Mouse (Mus musculus) T-helper 17 cell (primary cell): ENCODE measurements around the gene Nr2f1.
"Not testable (repeated sequence)": the region's sequence is repeated elsewhere in the genome, so short reads cannot be mapped to it uniquely, and the experiment has no call there.

Source experiments
- in situ Hi-C, 2 experiments: fragments of 300-600 bp; cut with MboI, MseI; formaldehyde crosslinking; loops; 1 replicate in 1 of 2; 2 replicates in 1 of 2; pipeline ENCODE4 v1.15.1; 2025; ENCODE audit warnings: high pct_unique_total_duplicates in 2 of 2

Nr2f1 gene

GRCm38 (mm10) chr13:78199642-78200160 is at the start of gene Nr2f1:
TSS of gene Nr2f1 (minus strand) at chr13:78199757.
- in situ Hi-C loops = loop anchor here (10.0 to 25.0 kb wide), 4 partner anchors 295 to 1362 kb away; no protein-coding TSS in a partner anchor

GRCm38 (mm10) chr13:78221680-78222079 is 22.1 kb upstream of the Nr2f1 start:
- in situ Hi-C loops = no loop called here

GRCm38 (mm10) chr13:78220238-78220637 is 20.7 kb upstream of the Nr2f1 start:
- in situ Hi-C loops = not testable (repeated sequence)

- in situ Hi-C loops = no loop called here
These were observed 15.7 kb upstream of the Nr2f1 start for GRCm38 (mm10) chr13:78215223-78215622.

- in situ Hi-C loops = no loop called here
These were observed 13.6 kb upstream of the Nr2f1 start for GRCm38 (mm10) chr13:78213155-78213554.

- in situ Hi-C loops = no loop called here
These were observed 12.6 kb upstream of the Nr2f1 start for GRCm38 (mm10) chr13:78212111-78212510.

- in situ Hi-C loops = no loop called here
These were observed 11.9 kb upstream of the Nr2f1 start for GRCm38 (mm10) chr13:78211231-78212010.

- in situ Hi-C loops = no loop called here
These were observed 11.2 kb upstream of the Nr2f1 start for GRCm38 (mm10) chr13:78210748-78211089.

GRCm38 (mm10) chr13:78210029-78210747 is 10.6 kb upstream of the Nr2f1 start:
- in situ Hi-C loops = no loop called here

- in situ Hi-C loops = no loop called here
These were observed 10.1 kb upstream of the Nr2f1 start for GRCm38 (mm10) chr13:78209611-78210028.

GRCm38 (mm10) chr13:78208689-78209410 is 9.3 kb upstream of the Nr2f1 start:
- in situ Hi-C loops = no loop called here

GRCm38 (mm10) chr13:78207796-78208645 is 8.5 kb upstream of the Nr2f1 start:
- in situ Hi-C loops = no loop called here

- in situ Hi-C loops = no loop called here
These were observed 7.4 kb upstream of the Nr2f1 start for GRCm38 (mm10) chr13:78206891-78207430.

GRCm38 (mm10) chr13:78205426-78205825 is 5.9 kb upstream of the Nr2f1 start:
- in situ Hi-C loops = no loop called here

- in situ Hi-C loops = no loop called here
These were observed 3.9 kb upstream of the Nr2f1 start for GRCm38 (mm10) chr13:78203348-78204061.

GRCm38 (mm10) chr13:78202574-78203347 is 3.2 kb upstream of the Nr2f1 start:
- in situ Hi-C loops = no loop called here

- in situ Hi-C loops = no loop called here
These were observed 2.5 kb upstream of the Nr2f1 start for GRCm38 (mm10) chr13:78201871-78202565.

- in situ Hi-C loops = no loop called here
These were observed 1.7 kb upstream of the Nr2f1 start for GRCm38 (mm10) chr13:78200991-78201870.
